Mouse (Mus musculus): ENCODE results near the gene Sipa1l1.

DNA sequence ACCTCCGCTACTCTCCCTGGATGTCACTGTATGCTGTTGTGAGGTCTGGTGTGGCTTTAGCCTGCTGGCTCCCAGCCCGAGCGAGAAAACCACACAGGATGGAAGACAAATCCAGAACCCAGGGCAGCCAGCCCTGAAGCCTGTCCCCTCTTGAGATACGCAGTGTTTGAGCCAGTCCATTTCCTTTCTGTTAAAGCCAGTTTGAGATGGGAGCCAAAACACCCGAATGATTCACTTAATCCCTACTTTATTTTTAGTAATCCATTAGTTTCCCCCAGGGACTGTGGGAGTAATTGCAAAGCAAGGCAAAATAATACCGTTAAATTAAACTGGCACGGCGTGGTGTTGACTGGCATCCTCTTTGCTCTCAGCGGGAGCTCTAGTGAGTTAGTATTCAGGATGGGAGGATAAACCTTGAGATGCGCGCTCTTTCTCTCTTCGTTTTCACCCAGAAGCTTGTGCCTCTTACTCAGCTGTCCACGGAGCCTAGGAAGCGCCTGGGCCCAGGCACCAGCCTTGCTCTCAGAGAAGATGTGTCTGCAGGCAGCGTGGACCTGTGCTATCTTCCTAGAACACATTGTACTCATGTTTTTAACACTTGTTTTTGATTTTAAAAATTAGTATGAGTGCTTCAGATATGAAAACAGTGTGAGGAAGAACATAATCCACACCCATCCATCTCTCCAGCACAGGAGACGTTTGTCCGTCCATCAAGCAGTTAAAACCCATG is 143.1 kb downstream of the Sipa1l1 start:
- TF ChIP-seq CTCF (IDR thresholded peaks at IDR 0.05; ENCODE audit: borderline replicate concordance, insufficient read depth, low read length) (no peak), POLR2A (IDR thresholded peaks at IDR 0.05; ENCODE audit: low read depth, low read length) (no peak)

All from embryonic fibroblast, embryonic 13.5 days (primary cell).